Mouse (Mus musculus): Measurements from ENCODE around the gene Eef1akmt4. TPM values are rescaled to one million over a fixed set of nuclear protein-coding genes. Genes with fewer than 3 reads are reported as not detected.
"Not testable (repeated sequence)": the region's sequence is repeated elsewhere in the genome, so short reads cannot be mapped to it uniquely, and the experiment has no call there.

The Eef1akmt4 gene
- total RNA-seq, 2 experiments from 2014 or later, result 12.4 to 34.5 TPM

- ATAC-seq (replicated peaks; ENCODE audit: poor library complexity, severe bottlenecking), result peak; percentile 80
Observed at GRCm38 (mm10) chr16:20621991-20622685, 10.7 kb downstream of the Eef1akmt4 start.

- ATAC-seq (replicated peaks; ENCODE audit: poor library complexity, severe bottlenecking), result no peak
Observed at GRCm38 (mm10) chr16:20623211-20623610, 11.8 kb downstream of the Eef1akmt4 start.

- no peak for ATAC-seq (replicated peaks; ENCODE audit: poor library complexity, severe bottlenecking)
Observed at GRCm38 (mm10) chr16:20628871-20629391, 17.5 kb downstream of the Eef1akmt4 start.

- peak; percentile 56 for ATAC-seq (replicated peaks; ENCODE audit: poor library complexity, severe bottlenecking)
Observed at GRCm38 (mm10) chr16:20629731-20630634, 18.6 kb downstream of the Eef1akmt4 start, which contains the start of gene Ece2. Gene Ece2, plus strand, starts transcription at chr16:20629828.

GRCm38 (mm10) chr16:20637410-20637809 lies 26.0 kb downstream of the Eef1akmt4 start:
- no peak for ATAC-seq (replicated peaks; ENCODE audit: poor library complexity, severe bottlenecking)

- no peak for ATAC-seq (replicated peaks; ENCODE audit: poor library complexity, severe bottlenecking)
Observed at GRCm38 (mm10) chr16:20638367-20638766, 27.0 kb downstream of the Eef1akmt4 start.

GRCm38 (mm10) chr16:20642161-20642560 lies 30.8 kb downstream of the Eef1akmt4 start:
- peak; percentile 71 for ATAC-seq (replicated peaks; ENCODE audit: poor library complexity, severe bottlenecking)

GRCm38 (mm10) chr16:20643911-20644310 lies 32.5 kb downstream of the Eef1akmt4 start:
- no peak for ATAC-seq (replicated peaks; ENCODE audit: poor library complexity, severe bottlenecking)

- peak; percentile 99 for ATAC-seq (replicated peaks; ENCODE audit: poor library complexity, severe bottlenecking)
Observed at GRCm38 (mm10) chr16:20651076-20651946, 39.9 kb downstream of the Eef1akmt4 start, which contains the start of gene Psmd2. Gene Psmd2, plus strand, starts transcription at chr16:20651652.

- no peak; the same call in 1 of the 2 replicates for ATAC-seq (replicated peaks; ENCODE audit: poor library complexity, severe bottlenecking)
Observed at GRCm38 (mm10) chr16:20651947-20652310, 40.5 kb downstream of the Eef1akmt4 start.

GRCm38 (mm10) chr16:20653315-20653714 lies 41.9 kb downstream of the Eef1akmt4 start:
- ATAC-seq (replicated peaks; ENCODE audit: poor library complexity, severe bottlenecking), result no peak

- no peak for ATAC-seq (replicated peaks; ENCODE audit: poor library complexity, severe bottlenecking)
Observed at GRCm38 (mm10) chr16:20657661-20658060, 46.3 kb downstream of the Eef1akmt4 start.

GRCm38 (mm10) chr16:20668013-20668412 lies 56.6 kb downstream of the Eef1akmt4 start, which contains the start of gene Eif4g1:
Gene Eif4g1, plus strand, starts transcription at chr16:20668313.
- ATAC-seq (replicated peaks; ENCODE audit: poor library complexity, severe bottlenecking), result not testable (repeated sequence)

Other genes with a start within 250 kb of the Eef1akmt4 start
- gene Abcc5, start 185.2 kb upstream of the Eef1akmt4 start, total RNA-seq (2014; fragmentation: Nextera tagmentation), result 16.4 and 26.3 TPM in 2 replicates
- gene Abcc5, start 185.2 kb upstream of the Eef1akmt4 start, total RNA-seq (2017), result 10.7 and 17.9 TPM in 2 replicates
- 61.7 and 84.4 TPM in 2 replicates for gene Eif2b5, start 112.8 kb upstream of the Eef1akmt4 start, total RNA-seq (2014; fragmentation: Nextera tagmentation)
- 87.0 and 90.0 TPM in 2 replicates for gene Eif2b5, start 112.8 kb upstream of the Eef1akmt4 start, total RNA-seq (2017)
- 26.4 and 30.7 TPM in 2 replicates for gene Dvl3, start 94.6 kb upstream of the Eef1akmt4 start, total RNA-seq (2014; fragmentation: Nextera tagmentation)
- gene Dvl3, start 94.6 kb upstream of the Eef1akmt4 start, total RNA-seq (2017), result 2.0 and 2.3 TPM in 2 replicates
- gene Ap2m1, start 76.1 kb upstream of the Eef1akmt4 start, total RNA-seq (2014; fragmentation: Nextera tagmentation), result 206 and 247 TPM in 2 replicates
- gene Ap2m1, start 76.1 kb upstream of the Eef1akmt4 start, total RNA-seq (2017), result 175 and 225 TPM in 2 replicates
- 33.0 and 42.3 TPM in 2 replicates for gene Abcf3, start 63.0 kb upstream of the Eef1akmt4 start, total RNA-seq (2014; fragmentation: Nextera tagmentation)
- 55.1 and 96.9 TPM in 2 replicates for gene Abcf3, start 63.0 kb upstream of the Eef1akmt4 start, total RNA-seq (2017)
- gene Vwa5b2, start 22.1 kb upstream of the Eef1akmt4 start, total RNA-seq (2014; fragmentation: Nextera tagmentation), result not detected in 2 replicates
- not detected in 2 replicates for gene Vwa5b2, start 22.1 kb upstream of the Eef1akmt4 start, total RNA-seq (2017)
- not detected in 2 replicates for gene Gm49333, start within 50 bp of the Eef1akmt4 start, total RNA-seq (2014; fragmentation: Nextera tagmentation)
- gene Gm49333, start within 50 bp of the Eef1akmt4 start, total RNA-seq (2017), result not detected in 2 replicates
- gene Alg3, start 142 bp downstream of the Eef1akmt4 start, total RNA-seq (2014; fragmentation: Nextera tagmentation), result 39.6 and 41.2 TPM in 2 replicates
- gene Alg3, start 142 bp downstream of the Eef1akmt4 start, total RNA-seq (2017), result 18.2 and 25.2 TPM in 2 replicates
- 0.56 TPM in 1 of 2 replicates, not detected in the other for gene Camk2n2, start 9.7 kb downstream of the Eef1akmt4 start, total RNA-seq (2014; fragmentation: Nextera tagmentation)
- 0.43 and 1.8 TPM in 2 replicates for gene Camk2n2, start 9.7 kb downstream of the Eef1akmt4 start, total RNA-seq (2017)
- 0.77 TPM in 1 of 2 replicates, not detected in the other for gene Ece2, start 18.2 kb downstream of the Eef1akmt4 start, total RNA-seq (2014; fragmentation: Nextera tagmentation)
- gene Ece2, start 18.2 kb downstream of the Eef1akmt4 start, total RNA-seq (2017), result 1.3 TPM in 1 of 2 replicates, not detected in the other
- 144 and 149 TPM in 2 replicates for gene Psmd2, start 40.1 kb downstream of the Eef1akmt4 start, total RNA-seq (2014; fragmentation: Nextera tagmentation)
- 215 and 220 TPM in 2 replicates for gene Psmd2, start 40.1 kb downstream of the Eef1akmt4 start, total RNA-seq (2017)
- 242 and 249 TPM in 2 replicates for gene Eif4g1, start 56.7 kb downstream of the Eef1akmt4 start, total RNA-seq (2014; fragmentation: Nextera tagmentation)
- gene Eif4g1, start 56.7 kb downstream of the Eef1akmt4 start, total RNA-seq (2017), result 312 and 346 TPM in 2 replicates
- 1.6 TPM in 1 of 2 replicates, not detected in the other for gene Fam131a, start 81.6 kb downstream of the Eef1akmt4 start, total RNA-seq (2014; fragmentation: Nextera tagmentation)
- gene Fam131a, start 81.6 kb downstream of the Eef1akmt4 start, total RNA-seq (2017), result 0.43 TPM in 1 of 2 replicates, not detected in the other
- 62.4 and 81.5 TPM in 2 replicates for gene Polr2h, start 106.1 kb downstream of the Eef1akmt4 start, total RNA-seq (2014; fragmentation: Nextera tagmentation)
- gene Polr2h, start 106.1 kb downstream of the Eef1akmt4 start, total RNA-seq (2017), result 61.8 and 91.6 TPM in 2 replicates
- gene Clcn2, start 106.2 kb downstream of the Eef1akmt4 start, total RNA-seq (2014; fragmentation: Nextera tagmentation), result 2.6 and 6.0 TPM in 2 replicates
- 1.9 and 3.8 TPM in 2 replicates for gene Clcn2, start 106.2 kb downstream of the Eef1akmt4 start, total RNA-seq (2017)
- not detected in 2 replicates for gene Chrd, start 121.5 kb downstream of the Eef1akmt4 start, total RNA-seq (2014; fragmentation: Nextera tagmentation)
- not detected in 2 replicates for gene Chrd, start 121.5 kb downstream of the Eef1akmt4 start, total RNA-seq (2017)
- gene Thpo, start 122.9 kb downstream of the Eef1akmt4 start, total RNA-seq (2014; fragmentation: Nextera tagmentation), result not detected in 2 replicates
- gene Thpo, start 122.9 kb downstream of the Eef1akmt4 start, total RNA-seq (2017), result not detected in 2 replicates